Mouse (Mus musculus): ENCODE measurements around the gene Hexim2. TPM values are rescaled to one million over a fixed set of nuclear protein-coding genes. Genes with fewer than 3 reads are reported as not detected.

The Hexim2 gene
- 3.5 and 5.3 TPM in 2 replicates for polyA plus RNA-seq (2015; fragmentation: Nextera tagmentation; extraction: Ambion mirVana)

- Histone ChIP-seq H3K4me2 (replicated peaks; ENCODE audit: low read depth) (peak within 1 kb of the TSS; percentile 66), H3K4me1 (replicated peaks; ENCODE audit: control insufficient read depth, insufficient read depth, low read length) (peaks cover 4% of the 10 kb centered on the region), H3K27me3 (replicated peaks; ENCODE audit: control insufficient read depth, insufficient read depth, low read length) (no peaks in the 10 kb centered on the region), H3K4me3 (ENCODE audit: low read depth, low read length) (peak within 1 kb of the TSS; percentile 89), H3K36me3 (ENCODE audit: control insufficient read depth, insufficient read depth) (no peaks in the 10 kb centered on the region), H3K9ac (ENCODE audit: low read depth, low read length) (peak within 1 kb of the TSS; percentile 100), H3K9me3 (ENCODE audit: control insufficient read depth) (no peaks in the 10 kb centered on the region), H3K27ac (ENCODE audit: low read depth, low read length) (peak within 1 kb of the TSS; percentile 97)
- no peak for TF ChIP-seq CTCF (IDR thresholded peaks at IDR 0.05; ENCODE audit: low read depth)
- ATAC-seq = peak; percentile 42
- WGBS = under 1% methylated on average over 39 of the region's 39 CpGs
These were observed at the start of gene Hexim2 for GRCm38 (mm10) chr11:103131701-103132575. Hexim2 (plus strand) TSS chr11:103132429.

GRCm38 (mm10) chr11:103093306-103093705 lies 38.9 kb upstream of the Hexim2 start:
- Histone ChIP-seq H3K9ac (ENCODE audit: low read depth, low read length) (no peak overlapping the region), H3K4me1 (replicated peaks; ENCODE audit: control insufficient read depth, insufficient read depth, low read length) (0 out of 2 replicates have a peak, but pooled peaks cover 5% of the 10 kb centered on the region), H3K27ac (ENCODE audit: low read depth, low read length) (no peak overlapping the region), H3K4me3 (ENCODE audit: low read depth, low read length) (no peak overlapping the region), H3K9me3 (ENCODE audit: control insufficient read depth) (no peaks in the 10 kb centered on the region), H3K4me2 (replicated peaks; ENCODE audit: low read depth) (no peak overlapping the region), H3K27me3 (replicated peaks; ENCODE audit: control insufficient read depth, insufficient read depth, low read length) (no peaks in the 10 kb centered on the region), H3K36me3 (ENCODE audit: control insufficient read depth, insufficient read depth) (no peaks in the 10 kb centered on the region)
- 79% methylated on average over 7 of the region's 7 CpGs for WGBS
- TF ChIP-seq CTCF (IDR thresholded peaks at IDR 0.05; ENCODE audit: low read depth) = no peak
- no peak for ATAC-seq

GRCm38 (mm10) chr11:103093862-103094833 lies 38.1 kb upstream of the Hexim2 start:
- Histone ChIP-seq H3K9me3 (ENCODE audit: control insufficient read depth) (no peaks in the 10 kb centered on the region), H3K9ac (ENCODE audit: low read depth, low read length) (no peak overlapping the region), H3K36me3 (ENCODE audit: control insufficient read depth, insufficient read depth) (no peaks in the 10 kb centered on the region), H3K4me2 (replicated peaks; ENCODE audit: low read depth) (no peak overlapping the region), H3K27ac (ENCODE audit: low read depth, low read length) (no peak overlapping the region), H3K4me1 (replicated peaks; ENCODE audit: control insufficient read depth, insufficient read depth, low read length) (0 out of 2 replicates have a peak, but pooled peaks cover 5% of the 10 kb centered on the region), H3K4me3 (ENCODE audit: low read depth, low read length) (no peak overlapping the region), H3K27me3 (replicated peaks; ENCODE audit: control insufficient read depth, insufficient read depth, low read length) (no peaks in the 10 kb centered on the region)
- TF ChIP-seq CTCF (IDR thresholded peaks at IDR 0.05; ENCODE audit: low read depth) = no peak
- peak; percentile 39; the same call in 1 of the 2 replicates for ATAC-seq
- 58% methylated on average over 20 of the region's 20 CpGs for WGBS

- Histone ChIP-seq H3K9me3 (ENCODE audit: control insufficient read depth) (no peaks in the 10 kb centered on the region), H3K27ac (ENCODE audit: low read depth, low read length) (no peak overlapping the region), H3K4me1 (replicated peaks; ENCODE audit: control insufficient read depth, insufficient read depth, low read length) (0 out of 2 replicates have a peak, but pooled peaks cover 5% of the 10 kb centered on the region), H3K4me3 (ENCODE audit: low read depth, low read length) (no peak overlapping the region), H3K36me3 (ENCODE audit: control insufficient read depth, insufficient read depth) (no peaks in the 10 kb centered on the region), H3K4me2 (replicated peaks; ENCODE audit: low read depth) (no peak overlapping the region), H3K27me3 (replicated peaks; ENCODE audit: control insufficient read depth, insufficient read depth, low read length) (peaks cover 3% of the 10 kb centered on the region; the same call in 1 of the 2 replicates), H3K9ac (ENCODE audit: low read depth, low read length) (no peak overlapping the region)
- no peak for ATAC-seq
- WGBS = 85% methylated on average over 9 of the region's 9 CpGs
- no peak for TF ChIP-seq CTCF (IDR thresholded peaks at IDR 0.05; ENCODE audit: low read depth)
These were observed 37.0 kb upstream of the Hexim2 start for GRCm38 (mm10) chr11:103095107-103095670.

DNA sequence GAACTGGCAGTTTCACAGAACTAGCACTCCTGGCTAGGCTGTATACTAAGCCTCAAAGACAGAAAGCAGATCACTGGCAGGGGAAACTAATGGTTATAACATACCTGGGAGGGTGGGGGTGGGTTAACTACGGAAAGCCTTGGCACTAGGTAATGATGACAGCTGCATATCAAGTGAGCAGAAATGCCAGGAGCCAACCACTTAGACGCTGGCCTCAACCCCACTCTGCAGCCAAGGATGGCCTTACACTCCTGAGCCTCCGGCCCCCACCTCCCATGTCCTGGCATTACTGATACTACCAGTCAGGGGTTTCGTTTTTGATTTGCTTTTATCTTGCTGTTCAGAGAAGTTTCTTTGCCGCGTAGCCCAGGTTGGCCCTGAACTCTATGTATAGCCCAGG lies 36.4 kb upstream of the Hexim2 start:
- Histone ChIP-seq H3K27me3 (replicated peaks; ENCODE audit: control insufficient read depth, insufficient read depth, low read length) (peaks cover 9% of the 10 kb centered on the region; the same call in 1 of the 2 replicates), H3K36me3 (ENCODE audit: control insufficient read depth, insufficient read depth) (no peaks in the 10 kb centered on the region), H3K27ac (ENCODE audit: low read depth, low read length) (no peak overlapping the region), H3K4me2 (replicated peaks; ENCODE audit: low read depth) (no peak overlapping the region), H3K9ac (ENCODE audit: low read depth, low read length) (no peak overlapping the region), H3K4me1 (replicated peaks; ENCODE audit: control insufficient read depth, insufficient read depth, low read length) (0 out of 2 replicates have a peak, but pooled peaks cover 5% of the 10 kb centered on the region), H3K9me3 (ENCODE audit: control insufficient read depth) (no peaks in the 10 kb centered on the region), H3K4me3 (ENCODE audit: low read depth, low read length) (no peak overlapping the region)
- TF ChIP-seq CTCF (IDR thresholded peaks at IDR 0.05; ENCODE audit: low read depth) = no peak
- no peak for ATAC-seq
- WGBS = 93% methylated on average over 6 of the region's 6 CpGs
